27 mouse cellular contexts compared by ENCODE assay signal in genomic region chr6:114400841-114401240, GRCm38 (mm10). TPM values are rescaled to one million over a fixed set of nuclear protein-coding genes. Genes with fewer than 3 reads are reported as not detected.
"Had no signal": no experiment of that assay in that cellular context is flagged by ENCODE, and none has a peak within 500 bp of the region (broad histone marks: within the 10 kb centered on the region; RNA-seq: fewer than 3 reads in every experiment).

No protein-coding gene starts in this region.

- H3K9ac ChIP-seq: heart, embryonic 12.5 days; hindbrain, embryonic 13.5 days; hindbrain, embryonic 15.5 days; kidney, embryonic 15.5 days; limb, embryonic 13.5 days; limb, embryonic 15.5 days; liver, embryonic 12.5 days had no signal

- DNase-seq: gastrocnemius, adult 2 months; gastrocnemius, postnatal 10 days; heart, postnatal 10 days; heart, postnatal 4 days; kidney, adult 11 months; kidney, adult 2 months; kidney, adult 9 months; kidney, postnatal 14 days; kidney, postnatal 36 days; layer of hippocampus, adult 9-11 months; layer of hippocampus, postnatal 36 days; left cerebral cortex, postnatal 4 days had no signal

- H3K9me3 ChIP-seq: heart, embryonic 10.5 days; heart, embryonic 12.5 days; hindbrain, embryonic 13.5 days; hindbrain, embryonic 15.5 days; kidney, embryonic 15.5 days; limb, embryonic 15.5 days; liver, embryonic 12.5 days had no signal

- H3K4me3 ChIP-seq: gastrocnemius, adult 2 months; heart, embryonic 10.5 days; heart, embryonic 12.5 days; hindbrain, embryonic 13.5 days; hindbrain, embryonic 15.5 days; kidney, embryonic 15.5 days; limb, embryonic 13.5 days; limb, embryonic 15.5 days; liver, embryonic 12.5 days had no signal

- ATAC-seq: hindbrain, postnatal 0 days; intestine, embryonic 16.5 days; liver, embryonic 12.5 days had no signal

- H3K36me3 ChIP-seq: heart, embryonic 10.5 days; heart, embryonic 12.5 days; hindbrain, embryonic 13.5 days; hindbrain, embryonic 15.5 days; kidney, embryonic 15.5 days; limb, embryonic 13.5 days; limb, embryonic 15.5 days; liver, embryonic 12.5 days had no signal

- H3K4me2 ChIP-seq: heart, embryonic 12.5 days; hindbrain, embryonic 13.5 days; hindbrain, embryonic 15.5 days; kidney, embryonic 15.5 days; limb, embryonic 13.5 days; limb, embryonic 15.5 days; liver, embryonic 12.5 days had no signal

- H3K27ac ChIP-seq: gastrocnemius, adult 2 months; heart, embryonic 10.5 days; hindbrain, embryonic 13.5 days; hindbrain, embryonic 15.5 days; hindbrain, postnatal 0 days; kidney, embryonic 15.5 days; kidney, postnatal 0 days; limb, embryonic 13.5 days; limb, embryonic 15.5 days; liver, embryonic 12.5 days had no signal

RNA-seq across cellular contexts. Expression of gene Hrh1, which starts 3.1 kb away (rescaled TPM):
- total RNA-seq: granulocyte monocyte progenitor cell, adult 5-6 weeks; liver, adult 2 months had no signal
- polyA plus RNA-seq: heart, embryonic 10.5 days; heart, embryonic 12.5 days; heart, embryonic 16.5 days; limb, embryonic 11.5 days; liver, embryonic 12.5 days had no signal
